Mouse (Mus musculus) ES-Bruce4 (cell line): ENCODE measurements around the gene Ceacam9.

ENCODE experiments used
- CTCF ChIP-seq: IDR thresholded peaks from one replicate; pipeline ENCODE4 v1.8.1; 2011; ENCODE audit warnings: low read depth, low read length
- EP300 ChIP-seq: IDR thresholded peaks from 2 replicates; pipeline ENCODE4 v1.6.1; 2011; ENCODE audit warnings: low read depth, low read length; ENCODE audit not compliant: insufficient read depth
- POLR2A ChIP-seq: IDR thresholded peaks from one replicate; pipeline ENCODE4 v1.8.1; 2011; ENCODE audit warnings: low read length; ENCODE audit not compliant: insufficient read depth

GRCm38 (mm10) chr7:16761630-16762029 is 39.9 kb downstream of the Ceacam9 start:
- TF ChIP-seq CTCF, result no peak
- TF ChIP-seq EP300, result no peak
- TF ChIP-seq POLR2A, result no peak
